Mouse (Mus musculus) 3T3-L1 (cell line): ENCODE measurements around the gene Tm4sf1.

Experiments
- DNase-seq: peaks from one replicate; pipeline ENCODE4 v3.0.0-alpha.2; 2015; ENCODE audit warnings: low read depth, low spot score

Tm4sf1 gene

GRCm38 (mm10) chr3:57301921-57302539 lies at the start of gene Tm4sf1:
TSS of gene Tm4sf1 (minus strand) at chr3:57301988.
- DNase-seq, result peak; percentile 48

GRCm38 (mm10) chr3:57344811-57345210 lies 43.0 kb upstream of the Tm4sf1 start:
- DNase-seq, result no peak

- DNase-seq, result peak; percentile 61
Measured at GRCm38 (mm10) chr3:57343837-57344607, 42.2 kb upstream of the Tm4sf1 start.

DNA sequence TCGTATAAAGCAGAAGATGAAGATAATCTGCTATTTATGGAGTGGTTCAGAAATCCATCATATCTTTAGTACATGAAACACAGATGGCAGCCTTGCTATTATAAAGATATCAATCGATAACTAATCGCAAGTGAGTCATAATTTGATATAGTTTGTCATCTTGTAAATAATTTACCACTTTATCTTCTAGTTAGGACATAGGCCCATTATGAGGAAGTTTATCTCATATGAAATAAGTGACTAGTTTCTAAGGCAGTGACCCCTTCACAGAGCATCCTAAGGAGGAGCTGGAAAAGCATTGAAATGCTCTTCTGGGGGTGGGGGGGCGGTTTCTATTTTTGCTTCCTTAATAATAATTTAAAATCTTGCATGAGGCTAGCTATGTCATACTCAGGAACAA lies 41.2 kb upstream of the Tm4sf1 start:
- no peak for DNase-seq

GRCm38 (mm10) chr3:57341321-57341720 lies 39.5 kb upstream of the Tm4sf1 start:
- no peak for DNase-seq

DNA sequence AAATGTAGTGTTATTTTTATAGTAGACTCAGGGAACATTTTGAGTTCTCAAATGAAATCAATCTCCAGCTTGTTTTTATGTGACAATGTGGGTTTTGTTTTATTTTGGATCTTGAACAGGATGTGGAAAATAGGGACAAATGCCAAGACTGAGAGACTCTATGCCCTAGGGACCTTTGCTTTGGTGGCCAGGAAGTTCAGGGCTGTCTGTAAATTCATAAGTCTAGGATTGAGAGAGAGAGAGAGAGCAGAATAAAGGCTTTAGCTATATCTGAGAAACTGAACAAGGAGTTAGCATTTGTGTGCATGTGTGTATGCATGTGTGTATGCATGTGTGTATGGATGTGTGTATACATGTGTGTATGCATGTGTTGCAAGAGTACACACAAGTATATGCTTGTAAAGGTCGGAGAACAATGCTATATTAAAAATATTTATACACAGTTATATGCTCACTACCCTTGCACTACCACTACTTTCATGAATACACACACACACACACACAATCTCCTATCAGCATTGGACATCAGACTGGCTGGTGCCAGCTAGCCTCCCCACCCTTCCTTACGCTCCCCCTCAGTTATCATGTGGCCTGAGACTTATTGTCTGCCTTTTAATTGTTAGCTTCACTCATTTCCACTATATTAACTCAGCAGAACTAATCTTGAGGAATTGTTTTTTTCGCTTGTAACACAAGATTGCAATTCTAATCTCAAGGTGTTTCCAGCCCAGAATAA lies 33.5 kb upstream of the Tm4sf1 start:
- DNase-seq, result peak; percentile 65

DNA sequence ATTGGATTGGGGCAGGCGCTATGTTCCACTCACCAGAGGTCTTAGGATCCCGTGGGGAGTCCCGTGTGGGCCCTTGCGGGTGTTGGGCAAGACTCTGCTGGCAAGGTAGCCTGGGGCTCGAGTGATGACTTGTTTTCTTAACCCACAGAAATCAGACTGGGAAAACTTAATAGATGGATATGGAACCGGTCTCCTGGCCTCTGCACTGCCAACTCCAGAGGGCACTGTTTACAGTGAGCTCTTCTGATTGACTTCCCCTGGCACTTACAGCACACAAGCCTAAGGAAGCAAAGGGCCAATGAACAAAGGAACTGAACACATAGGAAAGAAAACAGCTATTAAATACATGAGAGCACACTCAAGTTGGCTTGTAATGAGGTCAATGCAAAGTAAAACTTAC lies 26.2 kb upstream of the Tm4sf1 start:
- peak; percentile 72 for DNase-seq

DNA sequence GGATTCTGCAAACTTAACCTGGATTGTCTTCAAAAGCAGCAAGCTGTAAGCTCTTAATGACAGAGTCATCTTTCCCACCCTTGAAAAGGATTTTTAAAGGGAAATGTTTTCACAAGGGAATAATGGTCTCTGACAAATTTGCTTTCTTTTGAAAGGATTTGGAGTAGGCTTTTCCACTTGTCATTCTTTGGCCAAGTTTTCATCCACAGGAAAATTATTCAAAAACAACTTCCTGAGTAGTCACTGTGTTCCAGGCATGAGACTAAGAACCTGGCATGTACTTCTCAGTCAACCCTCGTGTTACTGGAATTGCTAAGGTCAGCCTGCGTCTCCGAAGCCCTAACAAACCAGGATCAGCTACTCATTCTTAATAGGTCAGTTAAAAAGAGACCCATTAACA lies 5.3 kb upstream of the Tm4sf1 start:
- no peak for DNase-seq

GRCm38 (mm10) chr3:57305564-57305963 lies 3.8 kb upstream of the Tm4sf1 start:
- DNase-seq, result no peak

DNA sequence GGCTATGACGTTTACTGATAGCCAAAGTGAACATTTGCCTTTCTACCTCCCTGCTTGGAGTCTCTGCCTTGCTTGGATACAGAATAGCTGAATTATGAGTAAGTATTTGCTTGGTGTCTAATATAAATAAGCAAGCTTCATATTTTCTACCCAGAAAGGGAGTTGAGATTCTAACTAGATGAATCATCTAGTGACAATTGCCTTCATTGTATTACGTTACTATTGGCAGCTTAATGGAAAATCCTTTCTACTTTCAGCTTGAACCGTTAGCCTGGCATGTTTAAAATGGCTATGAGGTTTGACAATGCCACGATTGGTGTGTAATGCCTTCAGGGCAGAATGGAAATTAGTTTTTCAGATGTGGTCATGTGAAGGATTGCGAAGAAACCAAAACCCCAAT lies 2.7 kb upstream of the Tm4sf1 start:
- DNase-seq, result peak; percentile 91

- peak; percentile 93 for DNase-seq
Measured at GRCm38 (mm10) chr3:57304050-57304449, 2.3 kb upstream of the Tm4sf1 start.

GRCm38 (mm10) chr3:57303486-57303885 lies 1.7 kb upstream of the Tm4sf1 start:
- peak; percentile 57 for DNase-seq

GRCm38 (mm10) chr3:57302886-57303285 lies 1.1 kb upstream of the Tm4sf1 start:
- DNase-seq, result no peak

DNA sequence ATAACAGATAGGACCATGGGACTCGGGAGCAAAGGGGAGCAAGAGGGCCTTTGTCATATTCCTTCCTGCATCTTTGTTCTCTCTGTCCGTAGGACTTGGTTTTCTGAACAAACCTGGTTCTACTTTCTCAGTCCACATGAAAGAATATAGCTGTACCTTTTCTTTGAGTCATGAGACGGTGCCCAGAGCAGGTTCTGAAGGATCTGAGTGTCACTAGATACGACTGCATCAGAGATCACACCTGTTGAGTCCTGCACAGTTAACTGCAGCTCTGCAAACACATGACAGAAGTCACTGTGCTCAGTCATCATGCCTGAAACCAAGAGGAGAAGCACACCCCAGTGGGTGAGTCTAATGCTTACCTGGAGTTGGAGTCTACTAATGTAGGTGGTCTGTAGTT lies 422 bp downstream of the Tm4sf1 start:
- no peak for DNase-seq

DNA sequence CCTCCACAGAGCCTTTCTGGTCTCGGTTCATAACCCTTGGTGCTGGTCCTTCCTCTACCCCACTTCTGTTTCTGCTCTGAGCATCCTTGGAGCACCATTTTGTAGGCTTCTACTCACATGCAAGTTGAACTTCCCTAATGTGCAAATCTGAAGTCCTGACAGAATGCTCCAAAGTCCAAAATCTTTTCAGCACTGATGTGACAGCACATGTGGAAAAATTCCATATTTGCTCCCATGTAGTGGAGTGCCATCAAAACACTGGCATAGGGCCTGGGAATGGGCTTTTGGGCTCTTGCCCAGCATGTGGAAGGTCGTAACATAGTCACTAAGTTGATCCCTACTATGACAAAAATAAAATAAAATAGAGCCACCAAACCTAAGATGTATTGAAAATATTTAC lies 3.8 kb downstream of the Tm4sf1 start:
- no peak for DNase-seq

GRCm38 (mm10) chr3:57296574-57296973 lies 5.2 kb downstream of the Tm4sf1 start:
- no peak for DNase-seq

- DNase-seq, result no peak
Measured at GRCm38 (mm10) chr3:57295631-57296030, 6.2 kb downstream of the Tm4sf1 start.

GRCm38 (mm10) chr3:57294742-57295525 lies 6.9 kb downstream of the Tm4sf1 start:
- peak; percentile 97 for DNase-seq

DNA sequence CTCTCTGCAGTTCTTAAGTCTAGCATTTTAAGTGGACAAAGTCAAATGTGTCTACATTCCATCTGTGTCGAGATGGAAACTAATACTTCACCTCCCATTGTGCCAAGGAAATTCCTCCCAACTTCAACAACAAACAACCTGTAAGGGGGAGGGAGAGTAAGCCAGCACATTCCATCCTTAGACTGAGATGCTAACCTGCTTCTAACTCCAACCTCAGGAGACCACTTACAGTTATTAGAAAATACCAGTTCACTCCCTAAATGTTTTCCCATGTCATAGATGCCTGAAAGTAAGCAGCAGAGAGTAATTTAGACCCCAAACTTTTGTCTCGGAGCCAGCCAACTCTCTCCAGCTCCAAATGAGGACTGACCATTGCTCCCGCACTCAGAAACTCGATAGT lies 7.9 kb downstream of the Tm4sf1 start:
- DNase-seq, result peak; percentile 51

GRCm38 (mm10) chr3:57292826-57293225 lies 9.0 kb downstream of the Tm4sf1 start:
- peak; percentile 74 for DNase-seq

DNA sequence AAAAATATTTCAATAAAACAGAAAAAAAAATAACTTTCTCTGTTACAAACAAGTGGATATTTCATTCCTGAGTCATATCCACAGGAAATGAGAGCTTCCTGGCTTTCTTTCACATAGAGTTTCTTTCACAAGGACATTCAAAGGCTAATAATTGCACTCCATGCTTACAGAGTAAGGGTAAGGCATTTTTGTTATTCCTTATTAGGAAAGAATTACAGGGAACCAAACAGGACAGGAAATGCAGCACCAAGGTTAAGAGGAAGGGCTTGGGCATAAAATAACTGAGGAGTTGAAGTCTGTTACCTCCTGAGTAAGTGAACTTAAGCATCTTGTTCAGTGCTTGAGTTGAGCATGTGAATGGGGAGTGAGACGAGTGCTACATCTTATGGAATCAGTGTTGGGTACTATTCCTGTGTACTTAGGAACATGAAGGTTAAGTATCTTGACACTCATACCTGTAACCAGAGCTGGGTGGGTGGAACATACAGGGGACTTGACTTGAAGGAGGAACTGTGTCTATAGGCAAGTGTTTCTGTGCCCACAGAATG lies 12.8 kb downstream of the Tm4sf1 start:
- peak; percentile 74 for DNase-seq
